18 mouse cellular contexts compared by ENCODE assay signal in the genomic region with DNA sequence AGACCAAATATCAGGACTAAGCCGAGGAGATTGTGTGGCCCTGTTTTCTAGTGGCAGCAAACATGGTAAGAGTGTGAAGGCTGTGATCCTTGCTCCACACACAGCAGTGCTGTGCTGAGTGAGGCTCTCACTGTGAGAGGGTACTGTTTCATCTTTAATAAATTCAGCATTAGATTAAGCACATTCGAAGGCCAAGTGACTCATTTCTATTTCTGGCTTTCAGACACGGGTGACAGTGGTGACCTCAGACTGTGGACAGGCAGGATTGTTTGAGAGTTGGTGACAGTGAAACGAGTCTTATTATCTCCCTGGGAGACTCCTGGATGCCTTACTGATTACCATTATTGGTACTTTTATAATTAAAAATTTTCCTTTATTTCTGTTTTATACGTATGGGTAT. TPM values are rescaled to one million over a fixed set of nuclear protein-coding genes. Genes with fewer than 3 reads are reported as not detected.
"Had no signal": no experiment of that assay in that cellular context is flagged by ENCODE, and none has a peak within 500 bp of the region (broad histone marks: within the 10 kb centered on the region; RNA-seq: fewer than 3 reads in every experiment).

No protein-coding gene starts in this region.

- DNase-seq: lung, embryonic 14.5 days; lung, postnatal 10 days; lung, postnatal 4 days; midbrain, embryonic 14.5 days; retina, postnatal 1 day; right cerebral cortex, adult 18-20 months; right cerebral cortex, postnatal 25 days; right cerebral cortex, postnatal 4 days; spleen, adult 18-20 months; thymus, adult 18-20 months; thymus, postnatal 25 days; thymus, postnatal 4 days had no signal

- H3K36me3 ChIP-seq: midbrain, embryonic 10.5 days; midbrain, embryonic 12.5 days; neural tube, embryonic 13.5 days; neural tube, embryonic 15.5 days had no signal

- H3K27ac ChIP-seq: midbrain, embryonic 10.5 days; midbrain, embryonic 12.5 days; neural tube, embryonic 13.5 days; neural tube, embryonic 15.5 days had no signal

- H3K4me3 ChIP-seq: midbrain, embryonic 10.5 days; midbrain, embryonic 12.5 days; myocyte; neural tube, embryonic 13.5 days; neural tube, embryonic 15.5 days had no signal

- H3K27me3 ChIP-seq: midbrain, embryonic 12.5 days; neural tube, embryonic 15.5 days had no signal

RNA-seq across cellular contexts. Expression of gene Jph4, which starts 9.0 kb away (rescaled TPM):
- total RNA-seq: megakaryocyte, adult 5-6 weeks had no signal
- polyA plus RNA-seq: myocyte had no signal
